Mouse (Mus musculus) stomach, embryonic 14.5 days (tissue): ENCODE measurements around the gene Atxn7. TPM values are rescaled to one million over a fixed set of nuclear protein-coding genes. Genes with fewer than 3 reads are reported as not detected.

ENCODE experiments used
- ATAC-seq: fragments of 200-750 bp; cut with Nextera tagmentation; 2 replicates; pipeline ENCODE4 v1.8.0; 2017; ENCODE audit warnings: low read depth, moderate TSS enrichment; ENCODE audit not compliant: insufficient number of reproducible peaks, insufficient read depth, low FRiP score
- H3K27ac ChIP-seq: fragments of 300-500 bp; sonication (generic); 2 replicates; pipeline ENCODE4 v1.5.1; 2014; ENCODE audit warnings: mild to moderate bottlenecking, low read length, moderate library complexity, mixed read lengths
- H3K27me3 ChIP-seq: fragments of 300-500 bp; sonication (generic); 2 replicates; pipeline ENCODE4 v1.6.1; 2014; ENCODE audit warnings: low read length, control low read depth, mixed read lengths; ENCODE audit not compliant: control insufficient read depth, insufficient read depth
- H3K36me3 ChIP-seq: fragments of 300-500 bp; sonication (generic); 2 replicates; pipeline ENCODE4 v1.6.1; 2014; ENCODE audit warnings: mild to moderate bottlenecking, control low read depth, low read length, moderate library complexity, mixed read lengths; ENCODE audit not compliant: control insufficient read depth, insufficient read depth
- H3K4me1 ChIP-seq: fragments of 300-500 bp; sonication (generic); 2 replicates; pipeline ENCODE4 v1.6.1; 2014; ENCODE audit warnings: low read length, control low read depth, mixed read lengths; ENCODE audit not compliant: control insufficient read depth, insufficient read depth
- H3K4me2 ChIP-seq: fragments of 300-500 bp; sonication (generic); replicated peaks from 2 replicates; pipeline ENCODE4 v1.6.1; 2014; ENCODE audit warnings: low read depth, low read length, control low read depth
- H3K4me3 ChIP-seq: fragments of 300-500 bp; sonication (generic); 2 replicates; pipeline ENCODE4 v1.5.1; 2014; ENCODE audit warnings: low read depth, low read length, control low read depth
- H3K9ac ChIP-seq: fragments of 300-500 bp; sonication (generic); replicated peaks from 2 replicates; pipeline ENCODE4 v1.6.1; 2014; ENCODE audit warnings: low read depth, mild to moderate bottlenecking, control low read depth, low read length, moderate library complexity, mixed read lengths
- H3K9me3 ChIP-seq: fragments of 300-500 bp; sonication (generic); 2 replicates; pipeline ENCODE4 v1.6.1; 2016; ENCODE audit warnings: low read depth, low read length, control low read depth; ENCODE audit not compliant: control insufficient read depth
- WGBS: fragments of 180-500 bp; shearing (Covaris S2); extraction: QIAGEN DNeasy Blood & Tissue Kit; methylation state at CpG from one replicate; pipeline ENCODE4 v1.1.7; 2014; 5-methylcytosine and 5-hydroxymethylcytosine counted together
- polyA plus RNA-seq: library from polyadenylated mRNA; unstranded; fragments of >200 nt; fragmentation: Nextera tagmentation; extraction: Ambion mirVana; gene quantifications from 2 replicates; pipeline ENCODE4 v1.2.1, GENCODE M21; 2014

Gene Atxn7
- polyA plus RNA-seq, 1 experiment from 2014 or later: 7.2 TPM

DNA sequence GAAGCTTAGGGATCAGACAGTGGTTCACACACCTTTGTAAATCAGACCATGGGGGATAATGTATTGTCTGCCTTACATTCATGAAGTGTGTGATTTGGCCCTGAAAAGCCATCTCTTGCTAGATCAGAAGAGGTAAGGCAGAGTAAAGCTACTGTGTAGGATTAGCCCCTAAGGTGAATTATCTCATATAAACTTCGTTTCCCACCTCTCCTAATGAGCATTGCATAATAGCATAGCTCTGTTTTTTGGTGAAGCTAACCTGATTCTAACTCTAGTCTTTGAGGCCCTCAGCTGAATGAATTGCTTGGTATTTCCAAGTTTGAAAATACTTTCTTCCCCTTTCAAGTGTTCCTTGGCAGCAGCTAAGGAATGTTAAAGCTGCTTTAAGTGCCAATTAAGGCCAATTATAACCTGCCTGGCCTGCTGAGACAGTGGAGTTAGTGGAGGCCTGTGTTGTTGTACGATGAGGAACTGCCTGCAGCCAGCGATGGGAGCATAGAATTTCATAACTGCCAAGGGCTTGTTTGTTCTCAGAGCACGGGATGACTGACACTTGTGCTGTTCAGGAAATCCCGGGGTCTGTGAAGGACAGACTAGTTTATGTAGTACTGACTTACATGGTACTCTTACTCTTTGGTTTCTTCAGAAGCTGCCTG lies 103.4 kb downstream of the Atxn7 start:
- Histone ChIP-seq H3K9me3 (no peaks in the 10 kb centered on the region), H3K4me2 (no peak overlapping the region), H3K4me1 (peaks cover 18% of the 10 kb centered on the region; the same call in 1 of the 2 replicates), H3K9ac (no peak overlapping the region), H3K4me3 (no peak overlapping the region), H3K27me3 (no peaks in the 10 kb centered on the region), H3K36me3 (no peaks in the 10 kb centered on the region), H3K27ac (no peak overlapping the region)
- WGBS: 45% methylated on average over 5 of the region's 5 CpGs
- ATAC-seq: no peak; the same call in 1 of the 2 replicates

DNA sequence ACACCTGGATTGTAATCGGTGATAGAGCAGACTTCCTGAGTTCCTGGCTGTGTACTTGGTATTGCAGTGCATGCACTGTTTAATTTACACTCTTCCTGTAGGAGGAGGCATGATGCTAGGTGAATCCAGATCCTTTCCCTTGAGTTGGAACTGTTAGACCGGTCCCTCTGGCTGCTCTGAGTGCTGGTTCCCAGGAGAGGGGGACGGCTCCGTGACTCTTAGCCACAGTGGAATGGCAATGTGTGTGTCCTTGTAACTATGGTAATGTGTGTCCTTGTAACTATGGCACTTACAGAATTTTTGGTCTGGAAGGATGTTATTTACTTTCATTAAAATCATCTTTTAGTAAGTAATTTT lies 103.9 kb downstream of the Atxn7 start:
- no peak for ATAC-seq
- Histone ChIP-seq H3K9me3 (no peaks in the 10 kb centered on the region), H3K4me1 (peaks cover 18% of the 10 kb centered on the region; the same call in 1 of the 2 replicates), H3K9ac (no peak overlapping the region), H3K4me3 (no peak overlapping the region), H3K27ac (no peak overlapping the region), H3K4me2 (no peak overlapping the region), H3K27me3 (no peaks in the 10 kb centered on the region), H3K36me3 (no peaks in the 10 kb centered on the region)
- 68% methylated on average over 4 of the region's 4 CpGs for WGBS

GRCm38 (mm10) chr14:14066241-14066640 lies 105.0 kb downstream of the Atxn7 start:
- Histone ChIP-seq H3K4me2 (no peak overlapping the region), H3K36me3 (no peaks in the 10 kb centered on the region), H3K9me3 (no peaks in the 10 kb centered on the region), H3K9ac (no peak overlapping the region), H3K27me3 (no peaks in the 10 kb centered on the region), H3K4me1 (peaks cover 28% of the 10 kb centered on the region), H3K4me3 (no peak overlapping the region), H3K27ac (no peak overlapping the region)
- 74% methylated on average over 6 of the region's 6 CpGs for WGBS
- no peak for ATAC-seq

GRCm38 (mm10) chr14:14067648-14068472 lies 106.6 kb downstream of the Atxn7 start:
- H3K36me3 ChIP-seq: no peaks in the 10 kb centered on the region
- no peaks in the 10 kb centered on the region for H3K27me3 ChIP-seq
- H3K27ac ChIP-seq: peak overlapping the region; percentile 84
- no peaks in the 10 kb centered on the region for H3K9me3 ChIP-seq
- no peak overlapping the region for H3K4me3 ChIP-seq
- H3K4me1 ChIP-seq: peaks cover 33% of the 10 kb centered on the region
- peak; percentile 59 for ATAC-seq
- peak overlapping the region; percentile 39 for H3K4me2 ChIP-seq
- H3K9ac ChIP-seq: no peak overlapping the region
- WGBS: 7% methylated on average over 10 of the region's 10 CpGs

- Histone ChIP-seq H3K4me2 (no peak overlapping the region), H3K9ac (no peak overlapping the region), H3K36me3 (no peaks in the 10 kb centered on the region), H3K4me3 (no peak overlapping the region), H3K27me3 (no peaks in the 10 kb centered on the region), H3K27ac (peak overlapping the region; percentile 84), H3K9me3 (no peaks in the 10 kb centered on the region), H3K4me1 (peaks cover 33% of the 10 kb centered on the region)
- ATAC-seq: no peak
- 40% methylated on average over 3 of the region's 3 CpGs for WGBS
These were observed 107.3 kb downstream of the Atxn7 start for GRCm38 (mm10) chr14:14068553-14068952.

- H3K9me3 ChIP-seq: no peaks in the 10 kb centered on the region
- peak overlapping the region; percentile 52; the same call in 1 of the 2 replicates for H3K27ac ChIP-seq
- no peak overlapping the region for H3K4me3 ChIP-seq
- no peak overlapping the region for H3K4me2 ChIP-seq
- H3K27me3 ChIP-seq: no peaks in the 10 kb centered on the region
- H3K36me3 ChIP-seq: no peaks in the 10 kb centered on the region
- no peak for ATAC-seq
- no peak overlapping the region for H3K9ac ChIP-seq
- 31% methylated on average over 6 of the region's 6 CpGs for WGBS
- peaks cover 31% of the 10 kb centered on the region for H3K4me1 ChIP-seq
These were observed 109.5 kb downstream of the Atxn7 start for GRCm38 (mm10) chr14:14070541-14071315.

GRCm38 (mm10) chr14:14071456-14071855 lies 110.2 kb downstream of the Atxn7 start:
- peak; percentile 59; the same call in 1 of the 2 replicates for ATAC-seq
- peak overlapping the region; percentile 52; the same call in 1 of the 2 replicates for H3K27ac ChIP-seq

GRCm38 (mm10) chr14:14080604-14081194 lies 119.5 kb downstream of the Atxn7 start:
- Histone ChIP-seq H3K9ac (no peak overlapping the region), H3K4me3 (no peak overlapping the region), H3K4me1 (no peaks in the 10 kb centered on the region), H3K27me3 (no peaks in the 10 kb centered on the region), H3K36me3 (no peaks in the 10 kb centered on the region), H3K27ac (no peak overlapping the region), H3K9me3 (no peaks in the 10 kb centered on the region), H3K4me2 (no peak overlapping the region)
- no peak for ATAC-seq
- 93% methylated on average over 6 of the region's 6 CpGs for WGBS

More at GRCm38 (mm10) chr14:14071456-14071855, 110.2 kb downstream of the Atxn7 start:
- H3K36me3 ChIP-seq: no peaks in the 10 kb centered on the region
- no peak overlapping the region for H3K4me2 ChIP-seq
- no peaks in the 10 kb centered on the region for H3K27me3 ChIP-seq
- H3K4me3 ChIP-seq: no peak overlapping the region
- WGBS: 22% methylated on average over 4 of the region's 4 CpGs
- peaks cover 31% of the 10 kb centered on the region for H3K4me1 ChIP-seq
- no peaks in the 10 kb centered on the region for H3K9me3 ChIP-seq
- H3K9ac ChIP-seq: no peak overlapping the region
